Mouse (Mus musculus): ENCODE data around the gene Masp2.

Masp2 gene

GRCm38 (mm10) chr4:148602357-148603120, at the start of gene Masp2:
Gene Masp2 (plus strand): TSS chr4:148602554.
- no peak for DNase-seq (ENCODE audit: low read depth, low spot score)

DNA sequence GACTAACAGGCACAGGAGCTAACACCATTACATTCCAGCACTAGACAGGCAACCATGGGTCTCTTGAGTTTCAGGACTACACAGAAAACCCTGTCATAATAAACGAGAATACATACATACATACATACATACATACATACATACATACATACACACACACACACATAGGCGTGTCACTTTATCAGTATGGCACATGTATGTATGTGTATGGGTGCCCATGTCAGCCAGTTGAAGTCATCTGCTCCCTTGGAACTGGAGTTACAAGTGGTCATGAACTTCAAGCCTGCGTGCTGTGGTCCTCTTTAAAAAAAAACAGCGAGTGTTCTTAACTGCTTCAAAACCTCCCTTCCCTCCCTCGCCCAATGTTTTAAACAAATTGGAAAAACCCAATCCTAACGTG, 44.6 kb upstream of the Masp2 start:
- DNase-seq (ENCODE audit: low read depth, low spot score): no peak

DNA sequence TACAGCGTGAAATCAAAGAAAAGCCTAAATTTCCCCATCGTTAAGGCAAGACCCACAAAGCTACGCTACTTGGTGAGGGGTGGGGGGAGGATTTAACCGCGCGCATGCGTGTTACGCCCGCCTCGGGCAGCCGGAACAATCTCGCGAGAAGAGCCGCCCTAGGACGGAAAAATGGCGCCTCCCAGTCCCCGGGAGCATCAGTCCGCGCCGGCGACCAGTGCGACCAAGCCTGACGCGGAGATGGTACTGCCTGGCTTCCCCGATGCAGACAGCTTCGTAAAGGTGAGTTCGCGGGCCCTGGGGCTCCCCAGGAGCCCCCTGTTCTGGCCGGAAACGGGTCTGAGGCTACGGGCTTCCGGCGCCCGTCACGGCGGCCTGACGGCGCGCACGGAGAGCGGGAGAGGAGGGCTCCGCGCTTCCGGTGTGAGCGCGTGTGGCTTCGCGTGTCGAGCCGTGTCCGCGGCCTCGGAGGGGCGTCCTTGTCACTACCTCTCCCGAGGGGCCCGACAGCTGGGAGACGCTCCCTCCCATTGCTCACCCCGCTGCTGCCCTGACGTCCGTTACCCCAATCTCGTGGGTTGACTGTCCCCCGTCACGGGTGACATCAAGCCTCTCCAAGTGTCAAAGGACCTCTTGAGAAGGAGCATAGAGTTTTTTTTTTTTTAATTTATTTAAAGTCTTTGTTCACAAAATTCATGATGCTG, 43.9 kb upstream of the Masp2 start, which contains the start of gene Exosc10:
TSS of gene Exosc10 (plus strand) at position 133 of the 704 bp plus-strand sequence.
- DNase-seq (ENCODE audit: low read depth, low spot score): peak; percentile 77

DNA sequence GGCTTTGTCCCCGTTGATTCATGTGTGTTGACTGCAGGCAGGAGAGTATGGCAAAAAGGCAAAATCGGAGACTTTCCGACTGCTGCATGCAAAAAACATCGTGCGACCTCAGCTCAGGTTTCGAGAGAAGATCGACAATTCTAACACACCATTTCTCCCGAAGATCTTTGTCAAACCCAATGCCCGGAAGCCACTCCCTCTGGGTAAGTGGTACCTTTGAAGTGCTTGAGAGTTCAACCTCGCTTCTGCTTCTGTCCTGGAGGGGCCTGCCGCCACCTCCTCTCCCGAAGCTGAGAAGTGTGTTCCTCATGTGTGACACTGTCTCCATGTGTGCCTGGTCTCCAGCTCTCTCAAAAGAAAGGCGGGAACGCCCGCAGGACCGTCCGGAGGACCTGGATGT, 39.7 kb upstream of the Masp2 start:
- no peak for DNase-seq (ENCODE audit: low read depth, low spot score)

- DNase-seq (ENCODE audit: low read depth, low spot score): no peak
Observed at GRCm38 (mm10) chr4:148563595-148563994, 38.8 kb upstream of the Masp2 start.

GRCm38 (mm10) chr4:148570138-148570537, 32.2 kb upstream of the Masp2 start:
- no peak for DNase-seq (ENCODE audit: low read depth, low spot score)

GRCm38 (mm10) chr4:148570693-148571295, 31.6 kb upstream of the Masp2 start:
- no peak for DNase-seq (ENCODE audit: low read depth, low spot score)

- no peak for DNase-seq (ENCODE audit: low read depth, low spot score)
Observed at GRCm38 (mm10) chr4:148573222-148573621, 29.1 kb upstream of the Masp2 start.

DNA sequence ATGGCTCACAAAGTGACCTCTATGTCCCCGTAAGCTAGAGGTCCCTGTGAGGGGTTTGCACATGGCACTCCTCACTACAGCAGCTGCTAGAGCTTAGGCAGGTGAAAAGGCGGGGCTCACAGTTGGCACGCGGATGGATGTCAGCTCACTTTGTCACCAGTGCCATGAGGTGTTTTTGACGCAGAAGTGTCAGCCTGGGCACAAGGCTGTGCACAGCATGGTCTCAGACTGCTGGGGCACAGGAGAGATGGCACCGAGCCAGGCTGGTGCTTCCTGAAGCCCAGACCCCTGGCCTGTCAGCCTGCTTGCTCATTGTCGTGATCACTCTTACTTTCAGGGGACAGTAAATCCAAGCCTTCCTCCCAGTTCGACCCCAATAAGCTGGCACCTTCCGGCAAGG, 21.6 kb upstream of the Masp2 start:
- no peak for DNase-seq (ENCODE audit: low read depth, low spot score)

DNA sequence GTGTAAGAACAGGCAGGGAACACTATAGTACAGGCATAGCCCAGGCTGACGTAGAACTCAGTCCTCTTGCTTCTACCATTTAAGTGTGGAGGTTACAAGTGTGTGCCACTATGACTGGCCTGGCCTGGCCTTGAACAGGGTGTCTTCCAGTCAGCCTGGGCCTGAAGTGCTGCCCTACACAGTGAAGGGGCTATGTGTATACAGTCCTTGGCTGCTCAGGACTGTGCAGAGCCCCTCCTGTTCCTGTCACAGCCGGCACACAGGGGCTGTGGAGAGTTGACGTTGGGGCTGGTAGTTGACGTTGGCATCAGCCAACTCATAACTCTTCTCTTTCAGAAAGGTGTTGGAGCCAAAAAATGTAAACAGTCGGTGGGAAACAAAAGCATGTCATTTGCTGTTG, 20.9 kb upstream of the Masp2 start:
- no peak for DNase-seq (ENCODE audit: low read depth, low spot score)

DNA sequence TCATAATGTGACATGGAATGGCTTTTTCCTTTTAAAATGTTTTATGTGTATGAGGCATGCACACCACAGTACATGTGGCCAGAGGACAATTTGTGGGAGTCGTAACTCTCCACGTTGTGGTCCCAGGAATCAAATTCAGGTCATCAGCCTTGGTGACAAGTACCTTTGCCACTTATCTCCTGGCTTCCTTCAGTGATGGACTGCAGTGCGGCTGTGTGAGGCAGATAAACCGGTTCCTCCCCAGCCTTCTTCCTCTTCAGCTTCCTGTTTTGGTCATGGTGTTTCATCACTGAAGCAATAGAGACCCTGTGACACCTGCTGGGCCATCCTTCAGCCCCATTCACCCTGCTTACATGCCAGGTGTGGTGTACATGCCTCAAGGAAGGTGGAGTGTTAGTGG, 19.1 kb upstream of the Masp2 start:
- DNase-seq (ENCODE audit: low read depth, low spot score): no peak

GRCm38 (mm10) chr4:148586648-148587047, 15.7 kb upstream of the Masp2 start:
- DNase-seq (ENCODE audit: low read depth, low spot score): no peak

- DNase-seq (ENCODE audit: low read depth, low spot score): no peak
Observed at GRCm38 (mm10) chr4:148588793-148589192, 13.6 kb upstream of the Masp2 start.

DNA sequence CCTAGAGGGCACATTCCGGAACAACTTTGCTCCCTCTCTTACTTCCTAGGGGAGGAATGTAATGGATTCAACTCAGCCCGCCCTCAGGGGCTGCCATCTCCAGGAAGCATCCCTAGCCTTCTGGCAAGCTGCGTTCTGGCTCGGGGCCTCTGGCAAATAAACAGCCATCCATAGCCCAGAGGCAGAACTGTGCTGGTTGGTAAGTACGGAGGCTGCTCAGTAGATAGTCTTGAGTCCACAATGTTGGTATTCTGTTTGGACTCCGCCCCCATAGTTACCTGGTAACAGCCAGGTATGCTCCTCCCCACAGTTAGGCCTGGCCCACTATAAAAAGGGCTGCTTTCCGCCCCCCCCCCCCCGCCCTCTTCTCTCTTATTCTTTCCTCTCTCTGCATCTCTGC, 12.8 kb upstream of the Masp2 start:
- no peak for DNase-seq (ENCODE audit: low read depth, low spot score)

DNA sequence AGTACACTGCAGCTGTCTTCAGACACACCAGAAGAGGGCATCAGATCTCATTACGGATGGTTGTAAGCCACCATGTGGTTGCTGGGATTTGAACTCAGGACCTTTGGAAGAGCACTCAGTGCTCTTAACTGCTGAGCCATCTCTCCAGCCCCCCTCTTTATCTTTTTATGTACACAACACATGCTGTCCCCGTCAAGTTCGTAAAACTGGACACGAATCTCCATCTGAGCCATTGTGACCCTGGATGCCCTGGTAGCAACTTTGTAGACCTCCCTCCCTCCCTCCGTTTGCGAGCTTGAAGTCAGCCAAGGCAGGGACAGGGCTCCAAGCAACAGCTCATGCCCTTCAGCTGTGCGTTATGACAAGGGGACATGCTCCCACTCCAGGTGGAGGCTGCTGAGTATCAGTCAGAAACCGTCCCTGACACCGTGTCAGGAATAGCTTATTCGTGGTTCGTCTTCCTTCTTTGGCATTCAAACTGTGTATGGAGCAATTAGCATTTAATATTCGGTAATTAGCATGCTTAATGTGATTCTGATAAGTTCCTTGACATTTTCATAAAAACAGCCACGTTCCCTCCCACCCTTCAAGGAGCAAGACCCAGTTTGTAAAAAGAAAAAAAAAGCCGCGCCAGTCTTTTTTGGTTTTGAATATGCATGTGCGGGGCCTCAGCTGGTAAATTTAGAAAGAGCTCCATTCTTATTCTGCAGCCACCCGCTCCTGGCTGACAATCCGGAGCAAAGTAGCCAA, 11.8 kb upstream of the Masp2 start:
- DNase-seq (ENCODE audit: low read depth, low spot score): peak; percentile 24

- peak; percentile 90 for DNase-seq (ENCODE audit: low read depth, low spot score)
Observed at GRCm38 (mm10) chr4:148591171-148591630, 11.2 kb upstream of the Masp2 start, which contains the start of gene Srm. Gene Srm (plus strand): TSS chr4:148591503.

GRCm38 (mm10) chr4:148591637-148592380, 10.5 kb upstream of the Masp2 start:
- peak; percentile 16 for DNase-seq (ENCODE audit: low read depth, low spot score)

DNA sequence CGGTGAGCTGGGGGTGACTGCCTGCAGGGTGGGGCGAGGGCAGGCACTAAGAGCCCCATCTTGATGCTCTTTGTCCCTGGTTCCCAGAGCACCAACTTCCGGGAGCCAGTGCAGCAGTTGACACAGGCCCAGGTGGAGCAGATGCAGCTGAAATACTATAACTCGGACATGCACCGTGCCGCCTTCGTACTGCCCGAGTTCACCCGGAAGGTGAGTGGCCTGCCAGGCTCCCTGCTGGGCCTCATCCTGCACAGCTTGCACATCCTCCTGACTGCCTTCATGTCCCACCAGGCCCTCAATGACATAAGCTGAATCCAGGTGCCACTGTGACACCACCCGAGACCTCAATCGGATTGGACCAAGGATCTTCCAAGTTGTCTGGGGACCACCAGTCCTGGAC, 8.4 kb upstream of the Masp2 start:
- DNase-seq (ENCODE audit: low read depth, low spot score): no peak

- DNase-seq (ENCODE audit: low read depth, low spot score): no peak
Observed at GRCm38 (mm10) chr4:148595916-148596315, 6.4 kb upstream of the Masp2 start.

GRCm38 (mm10) chr4:148596731-148597130, 5.6 kb upstream of the Masp2 start:
- no peak for DNase-seq (ENCODE audit: low read depth, low spot score)

DNA sequence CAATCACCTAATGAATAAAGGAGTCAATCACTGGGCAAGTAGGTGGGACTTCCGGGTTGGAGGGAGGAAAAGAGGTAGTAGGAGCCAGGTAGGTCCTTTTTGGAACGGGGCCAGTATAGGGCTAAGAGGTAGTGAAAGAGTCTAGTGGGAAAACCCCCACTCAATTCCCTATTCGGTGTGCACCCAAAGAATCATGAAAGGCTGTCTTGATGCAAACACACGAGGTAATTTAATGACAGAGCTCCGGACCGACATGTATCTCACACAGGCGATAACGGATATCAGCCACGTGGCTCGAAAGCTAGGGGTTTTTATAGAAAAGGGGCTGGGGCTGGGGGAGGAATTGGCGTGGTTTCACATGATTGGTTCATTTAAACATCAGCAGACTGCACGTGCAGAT, 3.5 kb upstream of the Masp2 start:
- no peak for DNase-seq (ENCODE audit: low read depth, low spot score)

All from embryo, embryonic 11.5 days (tissue).